Mouse (Mus musculus): Measurements from ENCODE around the gene Zfp617.

DNA sequence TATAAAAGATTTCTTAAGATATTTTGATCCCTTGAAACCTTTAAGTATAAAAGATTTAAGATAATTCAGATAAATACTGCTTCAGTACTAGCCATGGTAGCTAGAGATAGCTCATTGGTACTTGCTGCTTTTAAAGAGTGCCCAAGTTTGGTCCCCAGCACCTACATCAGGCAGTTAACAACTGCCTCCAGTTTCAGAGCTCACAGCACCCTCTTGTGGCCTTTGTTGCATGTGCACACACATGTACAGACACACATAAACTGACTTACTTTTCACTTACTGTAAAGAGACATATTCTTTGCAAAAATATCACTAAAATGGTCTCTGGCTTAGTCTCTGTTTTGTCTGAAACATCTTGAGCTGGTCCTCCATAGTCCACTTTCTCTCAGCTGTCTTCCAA, 58.0 kb downstream of the Zfp617 start:
- TF ChIP-seq POU5F1 (IDR thresholded peaks at IDR 0.05; ENCODE audit: borderline replicate concordance, low read length) = no peak
- TF ChIP-seq CTCF (conservative IDR thresholded peaks at IDR 0.05; ENCODE audit: low read length) = 0 out of 2 replicates have a peak, but pooled peaks have one; percentile 19

All from E14TG2a.4 (cell line).